Mouse (Mus musculus): Measurements from ENCODE around the gene Dgkb. TPM values are rescaled to one million over a fixed set of nuclear protein-coding genes. Genes with fewer than 3 reads are reported as not detected.

Dgkb gene
- total RNA-seq, 1 experiment from 2014 or later = not detected

DNA sequence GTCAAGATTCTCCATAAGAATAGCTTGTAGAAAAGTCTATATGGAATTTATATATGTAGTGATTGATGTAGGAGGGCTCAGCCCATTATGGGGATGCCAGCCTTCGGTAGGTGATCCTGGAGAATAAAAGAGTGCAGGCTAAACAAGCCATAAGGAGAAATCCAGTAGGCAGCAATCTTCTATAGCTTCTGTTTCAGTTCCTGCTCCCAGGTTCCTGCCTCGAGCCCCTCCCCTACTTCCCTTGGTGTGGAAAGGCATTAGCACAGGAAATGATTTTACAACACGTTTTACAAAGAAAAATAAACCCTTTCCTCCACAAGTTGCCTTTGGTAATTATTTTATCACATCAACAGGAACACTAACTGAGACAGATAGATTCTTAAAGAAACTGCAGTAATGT lies 850.7 kb downstream of the Dgkb start:
- ATAC-seq (replicated peaks in 1 of 2; ENCODE audit: insufficient read depth in 1 of 2, low FRiP score in 2 of 2, low TSS enrichment in 1 of 2, low read depth in 1 of 2, poor library complexity in 2 of 2, severe bottlenecking in 2 of 2) = no peak

All from hematopoietic stem cell, adult 5-6 weeks (primary cell).